Mouse (Mus musculus): ENCODE results near the gene Bahcc1.

Gene Bahcc1

GRCm38 (mm10) chr11:120296305-120297144, 63.8 kb downstream of the Bahcc1 start:
- DNase-seq (ENCODE audit: low spot score in 2 of 2), result no peak

DNA sequence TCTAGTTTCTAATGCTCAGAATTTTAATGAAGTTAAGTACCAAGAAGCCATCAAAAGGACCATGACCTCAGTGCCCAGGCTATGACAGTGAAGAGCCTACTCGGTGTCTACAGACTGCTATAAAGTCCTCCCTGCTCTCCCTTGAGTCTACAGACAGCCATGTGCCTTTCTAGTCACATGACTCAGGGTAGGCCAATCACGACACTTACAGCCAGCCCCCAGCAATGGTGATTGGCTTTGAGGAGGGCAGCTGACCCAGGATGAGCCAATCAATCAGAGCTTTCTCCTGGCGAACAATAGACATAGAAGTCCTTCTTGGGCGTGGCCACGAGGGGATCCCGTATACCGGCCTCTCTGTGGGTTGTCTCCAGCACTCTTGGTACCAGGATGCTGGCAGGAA, 65.0 kb downstream of the Bahcc1 start:
- DNase-seq (ENCODE audit: low spot score in 2 of 2), result no peak

- no peak for DNase-seq (ENCODE audit: low spot score in 2 of 2)
Measured at GRCm38 (mm10) chr11:120298441-120299141, 65.8 kb downstream of the Bahcc1 start.

GRCm38 (mm10) chr11:120299484-120299883, 66.7 kb downstream of the Bahcc1 start:
- no peak for DNase-seq (ENCODE audit: low spot score in 2 of 2)

- no peak for DNase-seq (ENCODE audit: low spot score in 2 of 2)
Measured at GRCm38 (mm10) chr11:120303119-120303518, 70.4 kb downstream of the Bahcc1 start.

DNA sequence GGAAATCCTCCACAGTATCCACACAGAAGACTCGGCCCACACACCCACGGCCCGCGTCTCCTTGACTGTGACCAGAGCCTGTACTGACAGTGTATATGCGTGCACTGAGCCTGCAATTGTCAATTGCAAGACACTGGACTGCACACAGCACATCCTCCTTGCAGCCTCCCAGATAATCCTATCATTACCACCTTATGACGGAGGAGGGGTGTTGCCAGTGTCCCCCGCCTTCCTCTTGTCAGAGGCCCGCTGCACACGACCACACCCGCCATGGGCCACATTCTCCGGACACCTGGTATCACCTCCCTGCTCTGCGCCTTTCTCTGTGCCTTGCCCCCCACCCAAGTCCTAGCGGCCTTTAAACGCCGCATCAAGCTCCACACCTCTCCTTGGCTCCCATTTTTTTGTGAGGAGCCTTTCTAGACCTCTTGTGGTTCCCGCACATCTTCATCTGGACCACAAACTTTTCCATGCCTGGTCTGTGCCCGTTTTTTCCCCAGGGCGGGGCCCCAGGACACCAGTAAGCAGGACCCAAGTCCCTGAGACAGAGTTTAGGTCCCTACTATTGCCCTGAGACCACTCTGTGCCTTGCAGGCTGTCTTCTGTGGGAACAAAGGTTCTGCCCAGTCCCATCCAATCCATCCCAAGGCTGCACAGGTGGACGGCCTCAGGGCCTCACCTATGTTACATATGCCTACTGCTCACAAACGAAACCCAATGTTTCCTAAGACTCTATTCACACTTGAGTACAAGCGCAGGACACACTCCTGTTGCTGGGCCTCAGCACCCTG, 71.0 kb downstream of the Bahcc1 start:
- DNase-seq (ENCODE audit: low spot score in 2 of 2), result no peak

DNA sequence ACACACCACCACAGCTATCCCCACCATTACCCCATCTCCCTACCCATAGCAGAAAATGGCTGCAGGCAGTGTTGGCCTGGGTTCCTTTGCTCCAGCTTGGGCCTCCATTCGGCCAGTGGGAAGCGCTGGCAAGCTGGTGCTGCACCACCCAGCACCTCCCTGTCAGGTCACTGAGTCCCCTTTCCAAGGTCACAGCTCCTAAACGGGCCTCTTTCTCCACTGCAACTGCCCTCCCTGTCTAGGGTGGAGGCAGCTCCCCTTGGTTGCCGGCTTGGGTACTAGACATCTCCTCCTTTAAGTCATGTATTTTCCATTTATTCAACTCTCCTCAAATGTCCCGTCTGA, 71.6 kb downstream of the Bahcc1 start:
- no peak for DNase-seq (ENCODE audit: low spot score in 2 of 2)

DNA sequence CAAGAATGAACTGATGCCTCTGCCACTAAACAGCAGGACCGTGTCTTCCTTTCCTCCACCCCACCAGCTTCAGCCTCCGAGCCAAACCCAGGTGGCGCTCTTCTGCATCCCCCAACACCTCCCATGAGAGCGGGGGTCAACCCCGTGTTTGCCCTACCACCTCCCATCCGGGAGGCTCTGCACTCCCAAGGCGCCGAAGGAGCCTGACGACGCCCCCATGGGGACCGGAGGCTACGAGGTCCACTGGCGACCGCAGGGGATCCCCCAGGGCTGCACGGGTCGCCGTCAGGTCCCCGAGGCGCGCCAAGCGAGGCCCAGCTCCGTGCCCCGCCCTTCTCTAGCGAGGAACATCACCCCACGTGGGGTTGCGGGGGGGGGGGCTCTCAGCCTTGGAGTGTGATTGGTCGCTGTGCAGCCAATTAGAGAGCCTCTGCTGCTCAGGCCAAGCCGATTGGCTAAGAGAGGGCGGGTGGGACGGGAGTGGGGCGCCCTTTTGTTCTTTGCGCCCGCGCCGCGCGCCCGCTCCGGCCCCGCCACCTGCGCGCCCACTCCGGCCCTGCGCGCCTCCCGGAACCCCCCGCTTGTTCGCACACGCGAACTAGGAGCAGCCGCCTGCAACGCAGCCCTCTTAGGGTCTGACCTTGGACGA, 72.3 kb downstream of the Bahcc1 start:
- peak; percentile 76 to 80 for DNase-seq (ENCODE audit: low spot score in 2 of 2)

GRCm38 (mm10) chr11:120305535-120306365, 73.0 kb downstream of the Bahcc1 start:
- no peak for DNase-seq (ENCODE audit: low spot score in 2 of 2)

DNA sequence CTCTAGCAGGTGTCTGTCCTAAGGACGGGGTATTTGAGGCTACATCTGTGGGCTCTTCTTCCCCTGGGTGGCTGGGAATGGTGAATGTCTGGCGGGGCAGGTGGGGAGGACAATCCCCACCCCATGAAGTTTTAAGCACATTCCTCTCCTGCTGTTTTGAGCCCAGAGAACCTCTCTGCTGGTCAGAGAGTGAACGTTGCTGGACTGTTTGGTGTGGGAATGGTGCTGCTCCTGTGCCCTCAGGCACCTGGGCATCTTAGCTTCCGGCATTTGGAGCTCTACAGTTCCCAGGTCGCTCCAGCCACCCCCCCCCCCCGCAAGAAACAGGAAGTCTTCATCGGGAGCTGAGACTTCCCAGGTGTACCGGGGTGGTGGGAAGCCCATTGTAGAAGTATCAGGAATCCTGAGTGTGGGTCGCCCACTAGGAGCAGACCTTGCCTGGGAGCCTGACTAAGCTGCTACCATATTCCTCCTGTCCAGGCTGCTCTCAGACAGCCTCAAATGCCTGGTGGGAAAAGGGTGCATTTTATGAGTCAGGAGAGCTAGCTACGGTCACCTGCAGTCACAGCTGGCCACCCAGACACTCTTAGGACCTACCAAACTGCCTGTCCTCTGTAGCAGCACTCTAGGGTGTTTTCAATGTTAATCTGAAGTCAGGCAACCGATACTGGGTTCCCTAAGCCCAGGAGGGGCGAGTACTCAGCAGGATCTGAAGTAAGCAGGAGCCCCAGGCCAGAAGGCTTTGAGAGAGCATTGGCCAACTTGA, 73.8 kb downstream of the Bahcc1 start:
- no peak for DNase-seq (ENCODE audit: low spot score in 2 of 2)

DNA sequence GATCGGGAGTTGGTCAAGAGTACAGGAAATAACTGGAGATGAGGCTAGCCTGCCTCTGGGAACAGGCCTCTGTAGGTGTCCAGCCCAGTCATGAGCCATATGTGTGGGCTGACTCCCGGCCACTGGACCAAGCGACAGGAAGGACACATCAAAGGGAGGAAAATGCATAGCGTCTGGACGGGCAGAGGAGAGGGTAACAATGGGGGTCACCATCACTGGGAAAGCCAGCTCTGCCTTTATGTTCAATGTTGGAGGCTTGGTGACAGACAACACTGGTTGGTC, 74.3 kb downstream of the Bahcc1 start:
- DNase-seq (ENCODE audit: low spot score in 2 of 2), result peak in 1 of 2 experiments; percentile 6

GRCm38 (mm10) chr11:120307566-120308430, 75.1 kb downstream of the Bahcc1 start:
- peak; percentile 88 to 95 for DNase-seq (ENCODE audit: low spot score in 2 of 2)

GRCm38 (mm10) chr11:120308441-120309320, 75.9 kb downstream of the Bahcc1 start:
- peak in 1 of 2 experiments; percentile 5 for DNase-seq (ENCODE audit: low spot score in 2 of 2)

DNA sequence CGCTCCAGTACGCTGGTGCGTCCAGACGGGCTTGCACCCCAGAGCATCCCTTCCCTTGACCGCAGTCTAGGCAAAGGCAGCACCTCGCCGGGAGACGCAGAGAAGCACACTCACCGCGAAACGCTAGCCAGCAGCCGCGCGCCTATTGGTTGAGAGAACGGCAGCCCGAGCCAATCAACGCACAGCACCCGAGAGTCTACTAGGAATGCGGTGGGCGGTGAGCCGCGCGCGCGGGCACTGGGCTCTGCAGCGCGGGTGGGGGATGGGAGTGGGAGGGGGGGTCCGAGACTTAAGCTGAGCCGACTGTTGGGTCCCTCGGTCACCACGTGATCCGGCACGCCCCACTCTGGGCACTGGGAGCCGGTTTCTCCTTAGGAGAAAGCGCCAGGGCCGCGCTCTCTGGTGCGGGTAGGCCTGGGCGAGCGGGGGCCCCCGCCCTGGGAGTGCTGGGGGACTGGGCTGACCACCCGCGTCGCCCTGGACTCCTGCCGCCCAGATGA, 78.1 kb downstream of the Bahcc1 start:
- peak; percentile 92 to 94 for DNase-seq (ENCODE audit: low spot score in 2 of 2)

DNA sequence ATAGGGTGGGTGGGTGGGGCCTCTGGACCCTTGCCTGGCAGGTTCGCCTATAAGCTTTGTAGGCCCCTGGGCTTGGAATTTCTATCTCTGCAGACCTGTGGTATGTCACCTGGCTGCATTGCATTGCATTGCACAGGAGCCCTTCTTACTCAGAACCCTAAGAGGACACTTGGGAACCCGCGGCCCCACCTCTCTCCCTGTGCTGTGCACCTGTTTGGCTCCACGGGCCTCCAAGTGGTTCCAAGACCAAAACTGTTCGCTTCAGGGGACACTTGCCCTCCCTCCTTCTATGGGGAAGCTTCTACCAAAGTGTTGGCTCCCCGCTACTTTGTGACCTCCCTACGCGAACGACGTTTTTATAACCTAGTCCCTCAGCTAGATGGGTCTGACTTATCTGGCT, 78.8 kb downstream of the Bahcc1 start:
- DNase-seq (ENCODE audit: low spot score in 2 of 2), result peak in 1 of 2 experiments; percentile 13

DNA sequence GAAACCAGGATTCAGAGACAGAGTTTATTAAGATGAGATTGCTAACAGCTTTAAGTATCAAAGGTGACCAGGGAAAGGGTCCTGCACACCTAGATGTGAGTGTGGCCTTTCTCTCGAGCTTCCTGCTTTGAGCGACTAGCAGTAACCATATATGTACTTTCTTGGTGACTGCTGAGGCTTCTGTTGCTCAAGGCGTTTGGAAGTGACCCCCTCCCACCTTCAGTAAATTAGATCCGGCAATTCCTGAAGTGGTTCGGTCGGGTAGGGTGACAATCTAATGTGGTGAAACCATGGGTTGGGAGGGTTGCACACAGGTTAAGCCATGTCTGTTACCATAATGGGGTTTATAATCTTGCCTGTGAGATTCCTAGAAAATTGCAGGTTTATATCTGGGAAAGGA, 79.3 kb downstream of the Bahcc1 start:
- DNase-seq (ENCODE audit: low spot score in 2 of 2), result no peak

DNA sequence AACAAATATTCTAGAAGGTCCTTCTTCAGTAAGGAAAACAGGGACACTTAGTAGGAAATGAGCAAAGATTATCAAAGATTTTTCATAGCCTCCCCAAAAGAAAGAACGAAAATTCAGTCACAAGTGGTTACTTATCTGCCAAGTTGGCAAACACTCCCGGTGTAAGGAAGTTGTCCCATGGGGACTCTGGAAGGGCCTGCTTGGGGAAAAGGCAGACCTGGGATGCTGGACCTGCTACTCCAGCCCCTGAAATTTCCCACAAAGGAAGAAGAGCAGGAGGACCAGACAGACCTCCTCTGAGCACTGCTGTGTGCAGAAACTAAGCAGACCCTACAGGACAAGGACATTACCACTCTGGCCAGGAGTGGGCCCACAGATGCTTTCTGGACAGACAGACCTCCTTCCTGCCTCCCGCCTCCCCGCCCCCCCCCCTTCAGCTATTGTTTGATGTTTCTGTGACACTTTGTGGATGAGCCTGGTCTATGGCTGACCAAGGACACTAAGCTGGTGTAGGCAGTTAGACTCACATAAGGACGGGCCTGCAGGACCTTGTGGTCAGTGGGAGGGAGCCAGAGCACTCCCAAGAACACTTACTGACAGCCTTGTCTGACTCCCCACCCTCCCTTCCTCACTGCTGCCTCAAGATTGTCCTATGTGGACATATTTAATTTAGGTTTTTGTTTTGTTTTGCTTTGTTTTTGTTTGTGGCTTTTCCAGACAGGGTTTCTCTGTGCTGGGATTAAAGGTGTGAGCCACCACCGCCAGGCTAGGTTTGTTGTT, 81.3 kb downstream of the Bahcc1 start:
- no peak for DNase-seq (ENCODE audit: low spot score in 2 of 2)

Measured in frontal cortex, postnatal 10 days (tissue).